Mouse (Mus musculus) MEL (cell line): ENCODE results near the gene 2510009E07Rik. TPM values are rescaled to one million over a fixed set of nuclear protein-coding genes. Genes with fewer than 3 reads are reported as not detected.

Experiments
- DNase-seq: peaks from one replicate; pipeline ENCODE4 v3.0.0; 2011; ENCODE audit warnings: low read depth, low spot score
- H3K27ac ChIP-seq: 2 replicates; pipeline ENCODE4 v1.5.1; 2012; ENCODE audit warnings: low read depth, mild to moderate bottlenecking, control low read depth, low read length, moderate library complexity; ENCODE audit not compliant: control insufficient read depth
- H3K27me3 ChIP-seq, 2 experiments: fragments of 150-350 bp in 1 of 2; sonication (generic) in 1 of 2; 2 replicates each; pipeline ENCODE4 v1.6.1; 2012; ENCODE audit warnings: low read length in 2 of 2, mild to moderate bottlenecking in 2 of 2, improper control_type of control experiment in 1 of 2, moderate library complexity in 1 of 2; ENCODE audit not compliant: insufficient read depth in 2 of 2, control insufficient read depth in 1 of 2
- H3K36me3 ChIP-seq, 2 experiments: 2 replicates each; pipeline ENCODE4 v1.6.1; 2012 to 2014; ENCODE audit warnings: low read length in 2 of 2, improper control_type of control experiment in 1 of 2, inconsistent platforms in 1 of 2, mild to moderate bottlenecking in 1 of 2; ENCODE audit not compliant: insufficient read depth in 2 of 2, control insufficient read depth in 1 of 2
- H3K4me1 ChIP-seq, 2 experiments: fragments of 150-350 bp in 1 of 2; sonication (generic) in 1 of 2; 2 replicates each; pipeline ENCODE4 v1.6.1; 2012; ENCODE audit warnings: low read length in 2 of 2, improper control_type of control experiment in 1 of 2, mild to moderate bottlenecking in 1 of 2; ENCODE audit not compliant: insufficient read depth in 2 of 2, control insufficient read depth in 1 of 2
- H3K4me3 ChIP-seq, 2 experiments: fragments of 150-350 bp in 1 of 2; sonication (generic) in 1 of 2; 2 replicates each; pipeline ENCODE4 v1.5.1; 2012; ENCODE audit warnings: low read depth in 2 of 2, low read length in 2 of 2, mild to moderate bottlenecking in 2 of 2, moderate library complexity in 2 of 2, control low read depth in 1 of 2, improper control_type of control experiment in 1 of 2; ENCODE audit not compliant: control insufficient read depth in 1 of 2, insufficient read depth in 1 of 2
- H3K79me2 ChIP-seq: 2 replicates; pipeline ENCODE4 v1.6.1; 2012; ENCODE audit warnings: mild to moderate bottlenecking, low read length, moderate library complexity; ENCODE audit not compliant: control insufficient read depth, poor library complexity, insufficient read depth
- H3K9ac ChIP-seq: 2 replicates; pipeline ENCODE4 v1.6.1; 2012; ENCODE audit warnings: low read depth, mild to moderate bottlenecking, control low read depth, low read length, moderate library complexity; ENCODE audit not compliant: control insufficient read depth, poor library complexity, severe bottlenecking
- H3K9me3 ChIP-seq: fragments of 150-350 bp; sonication (generic); replicated peaks from 2 replicates; pipeline ENCODE4 v1.6.1; 2012; ENCODE audit warnings: mild to moderate bottlenecking, low read length, improper control_type of control experiment, moderate library complexity; ENCODE audit not compliant: insufficient read depth
- BHLHE40 ChIP-seq: IDR thresholded peaks from 2 replicates; pipeline ENCODE4 v1.6.1; 2012; ENCODE audit warnings: low read depth, mild to moderate bottlenecking, inconsistent platforms, low read length, improper control_type of control experiment, borderline replicate concordance
- CHD1 ChIP-seq: IDR thresholded peaks from 2 replicates; pipeline ENCODE4 v1.6.1; 2012; ENCODE audit warnings: low read depth, mild to moderate bottlenecking, inconsistent platforms, low read length, improper control_type of control experiment
- CHD2 ChIP-seq: IDR thresholded peaks from 2 replicates; pipeline ENCODE4 v1.6.1; 2011; ENCODE audit warnings: low read length, improper control_type of control experiment
- CTCF ChIP-seq, 3 experiments: IDR thresholded peaks in 2 of 3; conservative IDR thresholded peaks in 1 of 3; 2 replicates each; pipeline ENCODE4 v1.5.1; 2011 to 2012; ENCODE audit warnings: low read length in 3 of 3, low read depth in 2 of 3, mild to moderate bottlenecking in 2 of 3, improper control_type of control experiment in 1 of 3, inconsistent platforms in 1 of 3, mixed read lengths in 1 of 3, moderate library complexity in 1 of 3; ENCODE audit not compliant: control insufficient read depth in 1 of 3, insufficient read depth in 1 of 3, poor library complexity in 1 of 3, severe bottlenecking in 1 of 3
- E2F4 ChIP-seq: IDR thresholded peaks from 2 replicates; pipeline ENCODE4 v1.6.1; 2011; ENCODE audit warnings: low read depth, low read length, improper control_type of control experiment, borderline replicate concordance
- ELF1 ChIP-seq: IDR thresholded peaks from 2 replicates; pipeline ENCODE4 v1.6.1; 2014; ENCODE audit warnings: low read depth, mild to moderate bottlenecking, inconsistent platforms, low read length, improper control_type of control experiment, moderate library complexity
- EP300 ChIP-seq, 2 experiments: IDR thresholded peaks; 2 replicates each; pipeline ENCODE4 v1.6.1; 2011; ENCODE audit warnings: improper control_type of control experiment in 2 of 2, low read length in 2 of 2, low read depth in 1 of 2, mild to moderate bottlenecking in 1 of 2
- ETS1 ChIP-seq: IDR thresholded peaks from 2 replicates; pipeline ENCODE4 v1.6.1; 2012; ENCODE audit warnings: low read depth, mild to moderate bottlenecking, inconsistent platforms, low read length, improper control_type of control experiment, moderate library complexity
- GABPA ChIP-seq: IDR thresholded peaks from 2 replicates; pipeline ENCODE4 v1.6.1; 2012; ENCODE audit warnings: low read depth, mild to moderate bottlenecking, inconsistent platforms, low read length, improper control_type of control experiment, moderate library complexity
- GATA1 ChIP-seq: IDR thresholded peaks from 2 replicates; pipeline ENCODE4 v1.6.1; 2011; ENCODE audit warnings: low read depth, low read length, improper control_type of control experiment
- HCFC1 ChIP-seq: IDR thresholded peaks from 2 replicates; pipeline ENCODE4 v1.6.1; 2012; ENCODE audit warnings: low read depth, mild to moderate bottlenecking, inconsistent platforms, low read length, improper control_type of control experiment, moderate library complexity
- JUND ChIP-seq: IDR thresholded peaks from 2 replicates; pipeline ENCODE4 v1.6.1; 2011; ENCODE audit warnings: low read depth, mild to moderate bottlenecking, improper control_type of control experiment, low read length
- KAT2A ChIP-seq: conservative IDR thresholded peaks from 2 replicates; pipeline ENCODE4 v1.6.1; 2012; ENCODE audit warnings: low read depth, low read length, improper control_type of control experiment, inconsistent platforms
- MAX ChIP-seq: IDR thresholded peaks from 2 replicates; pipeline ENCODE4 v1.6.1; 2011; ENCODE audit warnings: low read length, improper control_type of control experiment
- MEF2A ChIP-seq: IDR thresholded peaks from 2 replicates; pipeline ENCODE4 v1.6.1; 2014; ENCODE audit warnings: low read depth, mild to moderate bottlenecking, inconsistent platforms, low read length, improper control_type of control experiment; ENCODE audit not compliant: poor library complexity, insufficient replicate concordance, severe bottlenecking; ENCODE audit errors: extremely low read depth
- MXI1 ChIP-seq: IDR thresholded peaks from 2 replicates; pipeline ENCODE4 v1.6.1; 2011; ENCODE audit warnings: mild to moderate bottlenecking, low read depth, low read length, improper control_type of control experiment
- MYB ChIP-seq: IDR thresholded peaks from 2 replicates; pipeline ENCODE4 v1.6.1; 2011; ENCODE audit warnings: mild to moderate bottlenecking, low read depth, low read length, improper control_type of control experiment
- MYC ChIP-seq: IDR thresholded peaks from 2 replicates; pipeline ENCODE4 v1.6.1; 2011; ENCODE audit warnings: low read depth, mild to moderate bottlenecking, low read length, improper control_type of control experiment, moderate library complexity
- NELFE ChIP-seq: IDR thresholded peaks from 2 replicates; pipeline ENCODE4 v1.6.1; 2011; ENCODE audit warnings: low read depth, low read length, improper control_type of control experiment
- POLR2A ChIP-seq, 2 experiments: IDR thresholded peaks; 2 replicates each; pipeline ENCODE4 v1.6.1; 2011 to 2012; ENCODE audit warnings: low read length in 2 of 2, mild to moderate bottlenecking in 2 of 2, control low read depth in 1 of 2, improper control_type of control experiment in 1 of 2, low read depth in 1 of 2, moderate library complexity in 1 of 2; ENCODE audit not compliant: control insufficient read depth in 1 of 2, insufficient read depth in 1 of 2, poor library complexity in 1 of 2
- RCOR1 ChIP-seq: IDR thresholded peaks from 2 replicates; pipeline ENCODE4 v1.6.1; 2012; ENCODE audit warnings: low read depth, mild to moderate bottlenecking, inconsistent platforms, low read length, improper control_type of control experiment
- SIN3A ChIP-seq: IDR thresholded peaks from 2 replicates; pipeline ENCODE4 v1.6.1; 2012; ENCODE audit warnings: low read length, improper control_type of control experiment, inconsistent platforms
- SMC3 ChIP-seq: IDR thresholded peaks from 2 replicates; pipeline ENCODE4 v1.6.1; 2011; ENCODE audit warnings: low read depth, low read length, improper control_type of control experiment
- TBP ChIP-seq: IDR thresholded peaks from 2 replicates; pipeline ENCODE4 v1.8.0; 2011; ENCODE audit warnings: low read depth, low read length, improper control_type of control experiment
- USF1 ChIP-seq: IDR thresholded peaks from 2 replicates; pipeline ENCODE4 v1.6.1; 2014; ENCODE audit warnings: low read depth, mild to moderate bottlenecking, inconsistent platforms, low read length, improper control_type of control experiment, moderate library complexity
- USF2 ChIP-seq, 2 experiments: IDR thresholded peaks; 2 replicates each; pipeline ENCODE4 v1.6.1; 2011 to 2012; ENCODE audit warnings: improper control_type of control experiment in 2 of 2, low read length in 2 of 2, borderline replicate concordance in 1 of 2, inconsistent platforms in 1 of 2, low read depth in 1 of 2, mild to moderate bottlenecking in 1 of 2; ENCODE audit not compliant: insufficient read depth in 1 of 2
- ZC3H11A ChIP-seq: IDR thresholded peaks from 2 replicates; pipeline ENCODE4 v1.6.1; 2012; ENCODE audit warnings: low read depth, mild to moderate bottlenecking, inconsistent platforms, low read length, improper control_type of control experiment
- ZKSCAN1 ChIP-seq: IDR thresholded peaks from 2 replicates; pipeline ENCODE4 v1.6.1; 2012; ENCODE audit warnings: low read depth, mild to moderate bottlenecking, inconsistent platforms, low read length, improper control_type of control experiment, moderate library complexity
- ZMIZ1 ChIP-seq: IDR thresholded peaks from 2 replicates; pipeline ENCODE4 v1.6.1; 2012; ENCODE audit warnings: low read depth, mild to moderate bottlenecking, inconsistent platforms, low read length, improper control_type of control experiment, moderate library complexity
- polyA plus RNA-seq, 2 experiments: library from polyadenylated mRNA; stranded (reverse) in 1 of 2; unstranded in 1 of 2; fragments of >175 nt in 1 of 2; fragments of >200 nt in 1 of 2; gene quantifications; 2 replicates each; pipeline versions ENCODE4 v1.2.1 to v1.2.4; 2012; ENCODE audit warnings: low replicate concordance in 2 of 2, low read depth in 1 of 2; ENCODE audit not compliant: insufficient read length in 2 of 2, insufficient read depth in 1 of 2, missing spikeins in 1 of 2
- total RNA-seq: library from RNA; depleted of rRNA; stranded (reverse); fragments of 300-350 nt; gene quantifications from 2 replicates; pipeline ENCODE4 v1.2.3, GENCODE M21; 2012

The 2510009E07Rik gene
- total and polyA plus RNA-seq, 3 experiments: not detected

DNA sequence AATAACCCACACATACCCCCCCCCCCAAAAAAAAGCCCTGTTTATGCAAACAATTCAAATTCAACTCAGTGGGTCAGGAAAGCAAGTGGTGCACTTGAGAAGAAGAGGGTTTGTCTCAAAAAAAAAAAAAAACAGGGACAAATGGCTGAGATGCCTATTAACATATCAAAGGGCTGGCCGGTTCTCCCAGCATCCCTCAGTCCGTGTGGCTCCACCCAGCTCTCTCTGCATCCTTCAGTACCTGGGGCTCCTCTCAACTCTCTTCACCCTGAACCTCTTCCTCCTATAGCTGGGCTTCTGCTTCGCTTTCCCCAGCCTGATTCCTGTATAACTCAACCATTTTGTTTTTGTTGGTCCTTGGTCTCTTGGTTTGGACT, 7.8 kb upstream of the 2510009E07Rik start:
- Histone ChIP-seq H3K4me3 (no peak overlapping the region), H3K4me1 (no peaks in the 10 kb centered on the region), H3K9me3 (no peaks in the 10 kb centered on the region)

DNA sequence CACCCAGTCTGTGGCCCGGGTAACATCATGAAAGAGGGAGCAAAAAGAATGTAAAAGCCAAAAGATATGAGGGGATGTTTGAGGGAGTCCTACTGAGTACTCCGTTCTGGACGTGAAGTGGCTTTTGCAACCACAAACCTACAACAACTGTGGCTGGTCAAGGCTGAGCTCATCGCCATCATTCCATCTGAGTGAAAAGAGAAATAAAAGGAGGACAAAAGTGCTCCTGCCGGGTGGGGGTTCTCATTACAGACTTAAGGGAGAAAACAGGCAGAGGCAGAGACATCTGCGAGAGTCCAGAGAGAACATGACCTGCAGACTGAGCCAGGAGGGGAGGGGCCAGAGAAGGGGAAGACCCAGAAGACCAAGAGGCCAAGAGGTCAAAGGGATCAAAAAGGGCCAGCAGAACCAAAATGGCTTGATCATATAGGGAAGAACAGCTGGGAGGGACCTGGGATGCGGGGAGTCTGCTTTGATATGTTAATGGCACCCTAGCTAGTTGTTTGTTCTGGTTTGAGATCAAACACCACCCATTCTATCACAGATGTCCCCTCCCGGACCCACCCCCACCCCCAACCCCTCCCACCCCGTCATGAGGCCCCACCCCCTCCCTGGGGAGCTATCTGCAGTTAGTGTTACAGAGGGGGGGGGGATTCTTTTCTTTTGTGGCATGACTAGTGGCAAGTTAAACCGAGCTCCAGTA, 7.3 kb upstream of the 2510009E07Rik start:
- no peak for DNase-seq
- TF ChIP-seq MYB: no peak
- no peak for TF ChIP-seq ZC3H11A
- TF ChIP-seq E2F4: no peak
- TF ChIP-seq USF1: no peak
- no peak for TF ChIP-seq NELFE
- no peak for TF ChIP-seq GABPA
- no peak for TF ChIP-seq MAX
- no peak for TF ChIP-seq TBP
- TF ChIP-seq MXI1: no peak
- TF ChIP-seq ZKSCAN1: no peak
- TF ChIP-seq USF2 (IDR thresholded peaks at IDR 0.05; ENCODE audit: borderline replicate concordance in 1 of 2, insufficient read depth in 1 of 2, low read depth in 1 of 2, low read length in 2 of 2): no peak
- no peak for TF ChIP-seq RCOR1
- no peak for TF ChIP-seq EP300 (IDR thresholded peaks at IDR 0.05; ENCODE audit: low read depth in 1 of 2, low read length in 2 of 2)
- no peak for TF ChIP-seq SIN3A
- TF ChIP-seq CHD1: no peak
- TF ChIP-seq SMC3: no peak
- no peak for TF ChIP-seq HCFC1
- no peak for TF ChIP-seq MYC
- TF ChIP-seq ELF1: no peak
- Histone ChIP-seq H3K36me3 (no peaks in the 10 kb centered on the region), H3K4me1 (no peaks in the 10 kb centered on the region), H3K79me2 (no peaks in the 10 kb centered on the region), H3K27ac (no peak overlapping the region), H3K9ac (no peak overlapping the region), H3K27me3 (peaks cover 1 to 2% of the 10 kb centered on the region in 2 experiments; a peak in 2 of 4 replicates), H3K4me3 (no peak overlapping the region), H3K9me3 (no peaks in the 10 kb centered on the region)

More for the DNA sequence above, 7.8 kb upstream of the 2510009E07Rik start:
- no peak overlapping the region for H3K9ac ChIP-seq
- H3K36me3 ChIP-seq: no peaks in the 10 kb centered on the region
- peaks cover 1 to 2% of the 10 kb centered on the region in 2 experiments; a peak in 2 of 4 replicates for H3K27me3 ChIP-seq
- H3K27ac ChIP-seq: no peak overlapping the region
- no peak for TF ChIP-seq POLR2A (IDR thresholded peaks at IDR 0.05; ENCODE audit: control insufficient read depth in 1 of 2, insufficient read depth in 1 of 2, low read depth in 1 of 2, low read length in 2 of 2, poor library complexity in 1 of 2)
- no peak for TF ChIP-seq CHD2
- no peak for TF ChIP-seq USF1
- no peak for TF ChIP-seq MYC
- TF ChIP-seq USF2 (IDR thresholded peaks at IDR 0.05; ENCODE audit: borderline replicate concordance in 1 of 2, insufficient read depth in 1 of 2, low read depth in 1 of 2, low read length in 2 of 2): no peak
- no peak for TF ChIP-seq MAX
- no peak for TF ChIP-seq RCOR1
- no peak for TF ChIP-seq MEF2A
- no peak for TF ChIP-seq ZMIZ1
- no peak for TF ChIP-seq EP300 (IDR thresholded peaks at IDR 0.05; ENCODE audit: low read depth in 1 of 2, low read length in 2 of 2)
- TF ChIP-seq BHLHE40: no peak
- TF ChIP-seq ELF1: no peak
- TF ChIP-seq GATA1: no peak
- TF ChIP-seq CTCF (IDR thresholded peaks at IDR 0.05 in 2 of 3, conservative IDR thresholded peaks at IDR 0.05 in 1 of 3; ENCODE audit: control insufficient read depth in 1 of 3, insufficient read depth in 1 of 3, low read depth in 2 of 3, low read length in 3 of 3, poor library complexity in 1 of 3, severe bottlenecking in 1 of 3): no peak
- no peak for TF ChIP-seq MYB
- no peak for TF ChIP-seq JUND
- TF ChIP-seq NELFE: no peak
- no peak for TF ChIP-seq E2F4
- no peak for TF ChIP-seq ETS1
- TF ChIP-seq KAT2A: no peak
- no peaks in the 10 kb centered on the region for H3K79me2 ChIP-seq
- no peak for DNase-seq
